Mouse (Mus musculus) CH12.LX (cell line): ENCODE measurements around the gene Rfc4. TPM values are rescaled to one million over a fixed set of nuclear protein-coding genes. Genes with fewer than 3 reads are reported as not detected.
A peak's percentile ranks its signal among the peaks of the same experiment; 100 is the strongest.

Source experiments
- DNase-seq: peaks from one replicate; pipeline ENCODE4 v3.0.0-alpha.2; 2013; ENCODE audit errors: extremely low read depth
- H3K27ac ChIP-seq: 2 replicates; pipeline ENCODE4 v1.5.1; 2012; ENCODE audit warnings: low read depth, mild to moderate bottlenecking, control low read depth, moderate library complexity; ENCODE audit not compliant: insufficient read depth
- H3K27me3 ChIP-seq: replicated peaks from 2 replicates; pipeline ENCODE3; 2012; ENCODE audit warnings: inconsistent platforms
- H3K36me3 ChIP-seq, 2 experiments: replicated peaks in 1 of 2; 2 replicates each; pipeline versions ENCODE3 to v1.6.1; 2012; ENCODE audit warnings: inconsistent platforms in 1 of 2, low read length in 1 of 2, mild to moderate bottlenecking in 1 of 2, mixed read lengths in 1 of 2, moderate library complexity in 1 of 2; ENCODE audit not compliant: control insufficient read depth in 1 of 2, insufficient read depth in 1 of 2
- H3K4me1 ChIP-seq, 2 experiments: 2 replicates each; pipeline ENCODE4 v1.6.1; 2012; ENCODE audit warnings: inconsistent platforms in 1 of 2, moderate library complexity in 1 of 2; ENCODE audit not compliant: insufficient read depth in 2 of 2, control insufficient read depth in 1 of 2
- H3K4me2 ChIP-seq: 2 replicates; pipeline ENCODE4 v1.6.1; 2012; ENCODE audit warnings: low read depth, mild to moderate bottlenecking, control low read depth; ENCODE audit not compliant: poor library complexity, insufficient read depth, severe bottlenecking
- H3K4me3 ChIP-seq, 3 experiments: fragments of 150-350 bp in 1 of 3; sonication (generic) in 1 of 3; replicated peaks in 1 of 3; 2 replicates each; pipeline versions ENCODE3 to v1.5.1; 2011 to 2012; ENCODE audit warnings: low read depth in 2 of 3, low read length in 2 of 3, mild to moderate bottlenecking in 2 of 3, moderate library complexity in 2 of 3, control low read depth in 1 of 3, improper control_type of control experiment in 1 of 3, inconsistent platforms in 1 of 3, mixed read lengths in 1 of 3; ENCODE audit not compliant: poor library complexity in 1 of 3
- H3K79me2 ChIP-seq: replicated peaks from 2 replicates; pipeline ENCODE4 v1.6.1; 2012; ENCODE audit warnings: mild to moderate bottlenecking, moderate library complexity; ENCODE audit not compliant: control insufficient read depth, poor library complexity, insufficient read depth, severe bottlenecking; ENCODE audit errors: extremely low read depth
- H3K9ac ChIP-seq: 2 replicates; pipeline ENCODE4 v1.6.1; 2012; ENCODE audit warnings: low read depth, mild to moderate bottlenecking, control low read depth, moderate library complexity; ENCODE audit not compliant: insufficient read depth
- H3K9me3 ChIP-seq: replicated peaks from 2 replicates; pipeline ENCODE3; 2012; ENCODE audit warnings: low read length, inconsistent platforms, mixed read lengths
- BHLHE40 ChIP-seq: IDR thresholded peaks from 2 replicates; pipeline ENCODE4 v1.6.1; 2011; ENCODE audit warnings: mild to moderate bottlenecking, low read depth, low read length, improper control_type of control experiment
- CTCF ChIP-seq, 2 experiments: IDR thresholded peaks in 1 of 2; conservative IDR thresholded peaks in 1 of 2; 2 replicates each; pipeline ENCODE4 v1.5.1; 2011 to 2012; ENCODE audit warnings: low read depth in 2 of 2, low read length in 2 of 2, improper control_type of control experiment in 1 of 2, inconsistent platforms in 1 of 2, mild to moderate bottlenecking in 1 of 2, moderate library complexity in 1 of 2
- E2F4 ChIP-seq: IDR thresholded peaks from 2 replicates; pipeline ENCODE4 v1.6.1; 2011; ENCODE audit warnings: low read depth, low read length, improper control_type of control experiment; ENCODE audit not compliant: insufficient replicate concordance
- ELF1 ChIP-seq: IDR thresholded peaks from 2 replicates; pipeline ENCODE4 v1.6.1; 2014; ENCODE audit warnings: low read depth, mild to moderate bottlenecking, inconsistent platforms, low read length, improper control_type of control experiment
- GABPA ChIP-seq: IDR thresholded peaks from 2 replicates; pipeline ENCODE4 v1.6.1; 2012; ENCODE audit warnings: low read depth, low read length, improper control_type of control experiment, inconsistent platforms; ENCODE audit not compliant: insufficient replicate concordance
- HCFC1 ChIP-seq: IDR thresholded peaks from 2 replicates; pipeline ENCODE4 v1.6.1; 2012; ENCODE audit warnings: low read depth, mild to moderate bottlenecking, inconsistent platforms, low read length, improper control_type of control experiment
- JUND ChIP-seq: conservative IDR thresholded peaks from 2 replicates; pipeline ENCODE4 v1.6.1; 2011; ENCODE audit warnings: low read depth, low read length, improper control_type of control experiment
- MEF2A ChIP-seq: IDR thresholded peaks from 2 replicates; pipeline ENCODE4 v1.6.1; 2014; ENCODE audit warnings: low read depth, mild to moderate bottlenecking, inconsistent platforms, low read length, improper control_type of control experiment, borderline replicate concordance
- PAX5 ChIP-seq: IDR thresholded peaks from 2 replicates; pipeline ENCODE4 v1.6.1; 2012; ENCODE audit warnings: low read length, inconsistent platforms, mixed read lengths
- POLR2AphosphoS2 ChIP-seq: IDR thresholded peaks from 2 replicates; pipeline ENCODE4 v1.6.1; 2011; ENCODE audit warnings: low read depth, low read length, improper control_type of control experiment
- RAD21 ChIP-seq: IDR thresholded peaks from 2 replicates; pipeline ENCODE4 v1.6.1; 2011; ENCODE audit warnings: low read depth, mild to moderate bottlenecking, low read length, improper control_type of control experiment, moderate library complexity
- SIN3A ChIP-seq: IDR thresholded peaks from 2 replicates; pipeline ENCODE4 v1.6.1; 2012; ENCODE audit warnings: low read length, improper control_type of control experiment, inconsistent platforms
- SMC3 ChIP-seq: IDR thresholded peaks from 2 replicates; pipeline ENCODE4 v1.6.1; 2011; ENCODE audit warnings: low read depth, low read length, improper control_type of control experiment
- TBP ChIP-seq: conservative IDR thresholded peaks from 2 replicates; pipeline ENCODE4 v1.6.1; 2011; ENCODE audit warnings: low read depth, low read length, improper control_type of control experiment
- UBTF ChIP-seq: IDR thresholded peaks from 2 replicates; pipeline ENCODE4 v1.6.1; 2012; ENCODE audit warnings: low read depth, mild to moderate bottlenecking, inconsistent platforms, low read length, improper control_type of control experiment, moderate library complexity
- USF1 ChIP-seq: IDR thresholded peaks from 2 replicates; pipeline ENCODE4 v1.6.1; 2014; ENCODE audit warnings: low read depth, mild to moderate bottlenecking, inconsistent platforms, low read length, improper control_type of control experiment
- USF2 ChIP-seq: conservative IDR thresholded peaks from 2 replicates; pipeline ENCODE4 v1.6.1; 2011; ENCODE audit warnings: low read depth, low read length, improper control_type of control experiment
- ZKSCAN1 ChIP-seq: IDR thresholded peaks from 2 replicates; pipeline ENCODE4 v1.6.1; 2012; ENCODE audit warnings: low read depth, inconsistent platforms, low read length, improper control_type of control experiment, borderline replicate concordance
- ZMIZ1 ChIP-seq: IDR thresholded peaks from 2 replicates; pipeline ENCODE4 v1.6.1; 2012; ENCODE audit warnings: low read depth, mild to moderate bottlenecking, inconsistent platforms, low read length, improper control_type of control experiment
- dilution Hi-C: fragments of 300-500 bp; cut with MboI; formaldehyde crosslinking; loops from 2 replicates; pipeline ENCODE4 v1.14.3; 2020; ENCODE audit warnings: low sequenced_read_pairs; ENCODE audit not compliant: extremely low pct_unique_long_range_greater_than_20kb, extremely low pct_ligation_motif_present
- in situ Hi-C: fragments of 300-500 bp; cut with MboI; formaldehyde crosslinking; loops from 3 replicates; pipeline ENCODE4 v1.14.3; 2019; ENCODE audit warnings: low sequenced_read_pairs, low pct_ligation_motif_present, low pct_unique_long_range_greater_than_20kb, mixed read lengths
- polyA plus RNA-seq: library from polyadenylated mRNA; unstranded; fragments of >175 nt; gene quantifications from 2 replicates; pipeline ENCODE4 v1.2.1, GENCODE M21; 2012; ENCODE audit warnings: low read depth; ENCODE audit not compliant: insufficient read length
- total RNA-seq, 2 experiments: library from RNA; depleted of rRNA; stranded (reverse); fragments of 300-350 nt in 1 of 2; fragments of >200 nt in 1 of 2; gene quantifications; 2 replicates each; pipeline ENCODE4 v1.2.3; 2012 to 2014

Gene Rfc4
- total and polyA plus RNA-seq, 3 experiments = 74.6 to 191 (median 121) TPM

GRCm38 (mm10) chr16:23132336-23132735 lies 4.8 kb upstream of the Rfc4 start:
- Histone ChIP-seq H3K4me1 (peaks cover 0 to 42% of the 10 kb centered on the region in 2 experiments; a peak in 2 of 4 replicates), H3K27me3 (no peaks in the 10 kb centered on the region), H3K79me2 (peaks cover 2% of the 10 kb centered on the region), H3K4me2 (no peak overlapping the region), H3K9me3 (no peaks in the 10 kb centered on the region), H3K9ac (no peak overlapping the region), H3K4me3 (no peak overlapping the region), H3K27ac (no peak overlapping the region), H3K36me3 (peaks cover 0 to 6% of the 10 kb centered on the region in 2 experiments)
- DNase-seq = no peak
- in situ Hi-C loops (no loop called here), dilution Hi-C loops (no loop called here)
- no peak for TF ChIP-seq GABPA
- no peak for TF ChIP-seq USF1
- TF ChIP-seq ZMIZ1 = no peak

- Histone ChIP-seq H3K36me3 (peaks cover 0 to 17% of the 10 kb centered on the region in 2 experiments), H3K9ac (no peak overlapping the region), H3K4me2 (no peak overlapping the region), H3K79me2 (peaks cover 21% of the 10 kb centered on the region), H3K4me1 (peaks cover 5 to 36% of the 10 kb centered on the region in 2 experiments; a peak in 2 of 4 replicates), H3K4me3 (no peak overlapping the region), H3K9me3 (no peaks in the 10 kb centered on the region), H3K27ac (no peak overlapping the region), H3K27me3 (no peaks in the 10 kb centered on the region)
- in situ Hi-C loops (no loop called here), dilution Hi-C loops (no loop called here)
- TF ChIP-seq MEF2A (no peak), POLR2AphosphoS2 (0 out of 2 replicates have a peak, but pooled peaks have one; percentile 37)
- no peak for DNase-seq
Observed at GRCm38 (mm10) chr16:23130303-23130702, 2.8 kb upstream of the Rfc4 start.

GRCm38 (mm10) chr16:23127311-23127672 lies 245 bp downstream of the Rfc4 start:
- Histone ChIP-seq H3K9me3 (no peaks in the 10 kb centered on the region), H3K4me3 (peak overlapping the region; percentile 72 to 82 (median 79)), H3K36me3 (peaks cover 15 to 43% of the 10 kb centered on the region in 2 experiments), H3K79me2 (peaks cover 35% of the 10 kb centered on the region), H3K4me1 (peaks cover 5 to 54% of the 10 kb centered on the region in 2 experiments; a peak in 2 of 4 replicates), H3K27me3 (no peaks in the 10 kb centered on the region), H3K9ac (peak overlapping the region; percentile 85), H3K27ac (peak overlapping the region; percentile 86), H3K4me2 (peak overlapping the region; percentile 85)
- in situ Hi-C loops (no loop called here), dilution Hi-C loops (no loop called here)
- no peak for DNase-seq
- TF ChIP-seq ELF1 (no peak), HCFC1 (no peak)

GRCm38 (mm10) chr16:23124398-23124797 lies 3.1 kb downstream of the Rfc4 start:
- Histone ChIP-seq H3K36me3 (peaks cover 35 to 66% of the 10 kb centered on the region in 2 experiments), H3K4me1 (peaks cover 5 to 47% of the 10 kb centered on the region in 2 experiments; a peak in 2 of 4 replicates), H3K4me2 (no peak overlapping the region), H3K27me3 (no peaks in the 10 kb centered on the region), H3K9ac (no peak overlapping the region), H3K9me3 (no peaks in the 10 kb centered on the region), H3K27ac (no peak overlapping the region), H3K79me2 (peaks cover 37% of the 10 kb centered on the region), H3K4me3 (no peak overlapping the region)
- TF ChIP-seq PAX5 (no peak), RAD21 (no peak), HCFC1 (no peak), ZKSCAN1 (no peak), USF2 (no peak), SIN3A (no peak), TBP (no peak), E2F4 (no peak), SMC3 (no peak), CTCF (conservative IDR thresholded peaks at IDR 0.05 in 1 of 2, IDR thresholded peaks at IDR 0.05 in 1 of 2; ENCODE audit: low read depth in 2 of 2, low read length in 2 of 2) (no peak), JUND (no peak), BHLHE40 (no peak), UBTF (no peak), GABPA (no peak)
- in situ Hi-C loops = no loop called here
- dilution Hi-C loops = no loop called here
- DNase-seq = no peak
